Mouse (Mus musculus) thymus, adult 2 months (tissue): Measurements from ENCODE around the gene Acvr1b.

ENCODE experiments used
- CTCF ChIP-seq: fragments of 200-500 bp; IDR thresholded peaks from 2 replicates; pipeline ENCODE4 v1.5.1; 2012; ENCODE audit warnings: mild to moderate bottlenecking, control low read depth, low read length, moderate library complexity, borderline replicate concordance; ENCODE audit not compliant: control insufficient read depth, poor library complexity, insufficient read depth; ENCODE audit errors: extremely low read depth
- POLR2A ChIP-seq: fragments of 200-500 bp; IDR thresholded peaks from 2 replicates; pipeline ENCODE4 v1.6.1; 2012; ENCODE audit warnings: mild to moderate bottlenecking, low read length, control low read depth, moderate library complexity; ENCODE audit not compliant: control insufficient read depth, poor library complexity, insufficient read depth; ENCODE audit errors: extremely low read depth

DNA sequence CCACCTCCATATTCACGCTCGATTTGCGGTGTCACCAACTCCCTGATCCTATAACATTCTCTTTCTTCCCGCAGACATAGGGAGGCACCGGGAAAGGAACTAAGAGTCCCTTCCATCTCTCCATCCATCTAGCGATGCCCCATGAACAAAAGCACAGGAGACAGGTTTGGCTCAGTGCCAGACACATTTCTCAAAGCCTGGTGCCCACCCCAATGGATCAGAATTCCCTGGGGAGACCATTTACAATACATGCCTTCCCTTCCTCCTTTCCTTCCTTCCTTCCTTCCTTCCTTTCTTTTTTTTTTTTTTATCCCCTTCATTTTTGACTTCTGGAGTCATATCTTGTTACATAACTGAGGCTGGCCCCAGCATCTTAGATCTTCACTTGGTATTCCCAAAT is 41.8 kb upstream of the Acvr1b start:
- TF ChIP-seq CTCF (no peak), POLR2A (no peak)
